Mouse (Mus musculus) hindbrain, embryonic 13.5 days (tissue): ENCODE results near the gene She. TPM values are rescaled to one million over a fixed set of nuclear protein-coding genes. Genes with fewer than 3 reads are reported as not detected.
"Not testable (repeated sequence)": the region's sequence is repeated elsewhere in the genome, so short reads cannot be mapped to it uniquely, and the experiment has no call there.

ENCODE experiments used
- ATAC-seq: fragments of 200-750 bp; cut with Nextera tagmentation; 2 replicates; pipeline ENCODE4 v1.8.0; 2017; ENCODE audit warnings: moderate TSS enrichment; ENCODE audit not compliant: low FRiP score
- H3K27ac ChIP-seq: fragments of 300-500 bp; sonication (generic); 2 replicates; pipeline ENCODE4 v1.5.1; 2015; ENCODE audit warnings: inconsistent platforms, mild to moderate bottlenecking, moderate library complexity
- H3K27me3 ChIP-seq: fragments of 300-500 bp; sonication (generic); 2 replicates; pipeline ENCODE4 v1.6.1; 2015; ENCODE audit warnings: mild to moderate bottlenecking, inconsistent platforms
- H3K36me3 ChIP-seq: fragments of 300-500 bp; sonication (generic); 2 replicates; pipeline ENCODE4 v1.6.1; 2015; ENCODE audit warnings: mild to moderate bottlenecking, inconsistent platforms
- H3K4me1 ChIP-seq: fragments of 300-500 bp; sonication (generic); replicated peaks from 2 replicates; pipeline ENCODE4 v1.6.1; 2015; ENCODE audit warnings: inconsistent platforms
- H3K4me2 ChIP-seq: fragments of 300-500 bp; sonication (generic); 2 replicates; pipeline ENCODE4 v1.6.1; 2015; ENCODE audit warnings: inconsistent platforms, mild to moderate bottlenecking, moderate library complexity
- H3K4me3 ChIP-seq: fragments of 300-500 bp; sonication (generic); 2 replicates; pipeline ENCODE4 v1.5.1; 2015; ENCODE audit warnings: mild to moderate bottlenecking, inconsistent platforms
- H3K9ac ChIP-seq: fragments of 300-500 bp; sonication (generic); 2 replicates; pipeline ENCODE4 v1.6.1; 2015; ENCODE audit warnings: mild to moderate bottlenecking, inconsistent platforms
- H3K9me3 ChIP-seq: fragments of 300-500 bp; sonication (generic); 2 replicates; pipeline ENCODE4 v1.6.1; 2016; ENCODE audit warnings: inconsistent platforms
- WGBS: fragments of 180-500 bp; shearing (Covaris S2); methylation state at CpG from one replicate; pipeline ENCODE4 v1.1.7; 2015; 5-methylcytosine and 5-hydroxymethylcytosine counted together
- polyA plus RNA-seq: library from polyadenylated mRNA; unstranded; fragments of >200 nt; fragmentation: Nextera tagmentation; extraction: Ambion mirVana; gene quantifications from 2 replicates; pipeline ENCODE4 v1.2.1, GENCODE M21; 2015

Gene She
- polyA plus RNA-seq, 1 experiment from 2014 or later: 2.1 TPM

GRCm38 (mm10) chr3:89853752-89854151 lies 22.6 kb downstream of the She start:
- Histone ChIP-seq H3K9ac (no peak overlapping the region), H3K27ac (no peak overlapping the region), H3K36me3 (no peaks in the 10 kb centered on the region), H3K27me3 (no peaks in the 10 kb centered on the region), H3K4me2 (no peak overlapping the region), H3K4me3 (no peak overlapping the region), H3K9me3 (no peaks in the 10 kb centered on the region), H3K4me1 (no peaks in the 10 kb centered on the region)
- 68% methylated on average over 5 of the region's 5 CpGs for WGBS
- no peak for ATAC-seq

- no peak overlapping the region for H3K4me2 ChIP-seq
- H3K4me1 ChIP-seq: peaks cover 10% of the 10 kb centered on the region
- 83% methylated on average over 3 of the region's 3 CpGs for WGBS
Measured at GRCm38 (mm10) chr3:89857353-89857752, 26.2 kb downstream of the She start.

GRCm38 (mm10) chr3:89858123-89858522 lies 27.0 kb downstream of the She start:
- 18% methylated on average over 4 of the region's 4 CpGs for WGBS

More at GRCm38 (mm10) chr3:89857353-89857752, 26.2 kb downstream of the She start:
- Histone ChIP-seq H3K27me3 (no peaks in the 10 kb centered on the region), H3K36me3 (no peaks in the 10 kb centered on the region), H3K27ac (no peak overlapping the region), H3K9ac (no peak overlapping the region), H3K4me3 (no peak overlapping the region), H3K9me3 (no peaks in the 10 kb centered on the region)
- no peak for ATAC-seq

GRCm38 (mm10) chr3:89858888-89859287 lies 27.7 kb downstream of the She start:
- H3K36me3 ChIP-seq: no peaks in the 10 kb centered on the region
- no peak overlapping the region for H3K9ac ChIP-seq
- no peaks in the 10 kb centered on the region for H3K9me3 ChIP-seq
- H3K4me2 ChIP-seq: no peak overlapping the region
- H3K27me3 ChIP-seq: no peaks in the 10 kb centered on the region
- no peak overlapping the region for H3K27ac ChIP-seq
- 61% methylated on average over 8 of the region's 8 CpGs for WGBS
- H3K4me3 ChIP-seq: no peak overlapping the region
- ATAC-seq: peak; percentile 63; the same call in 1 of the 2 replicates
- peaks cover 10% of the 10 kb centered on the region for H3K4me1 ChIP-seq

More at GRCm38 (mm10) chr3:89858123-89858522, 27.0 kb downstream of the She start:
- Histone ChIP-seq H3K4me3 (no peak overlapping the region), H3K9me3 (no peaks in the 10 kb centered on the region), H3K27ac (no peak overlapping the region), H3K36me3 (no peaks in the 10 kb centered on the region), H3K4me1 (peaks cover 10% of the 10 kb centered on the region), H3K9ac (no peak overlapping the region), H3K27me3 (no peaks in the 10 kb centered on the region), H3K4me2 (no peak overlapping the region)
- ATAC-seq: peak; percentile 52; the same call in 1 of the 2 replicates

- no peak for ATAC-seq
- H3K27me3 ChIP-seq: no peaks in the 10 kb centered on the region
- no peak overlapping the region for H3K27ac ChIP-seq
- H3K4me1 ChIP-seq: peaks cover 12% of the 10 kb centered on the region
- H3K4me2 ChIP-seq: no peak overlapping the region
- 81% methylated on average over 3 of the region's 3 CpGs for whole genome bisulfite sequencing
- no peak overlapping the region for H3K9ac ChIP-seq
- H3K9me3 ChIP-seq: no peaks in the 10 kb centered on the region
- no peaks in the 10 kb centered on the region for H3K36me3 ChIP-seq
- H3K4me3 ChIP-seq: no peak overlapping the region
Measured at GRCm38 (mm10) chr3:89859936-89860335, 28.8 kb downstream of the She start.

GRCm38 (mm10) chr3:89860343-89860742 lies 29.2 kb downstream of the She start:
- 83% methylated on average over 3 of the region's 3 CpGs for whole genome bisulfite sequencing
- no peak overlapping the region for H3K4me2 ChIP-seq
- no peaks in the 10 kb centered on the region for H3K9me3 ChIP-seq
- H3K4me3 ChIP-seq: no peak overlapping the region
- 0 out of 2 replicates have a peak overlapping the region, but pooled peaks have one; percentile 40 for H3K27ac ChIP-seq
- no peaks in the 10 kb centered on the region for H3K36me3 ChIP-seq
- no peak for ATAC-seq
- H3K4me1 ChIP-seq: peaks cover 16% of the 10 kb centered on the region
- 0 out of 2 replicates have a peak overlapping the region, but pooled peaks have one; percentile 30 for H3K9ac ChIP-seq
- no peaks in the 10 kb centered on the region for H3K27me3 ChIP-seq

GRCm38 (mm10) chr3:89861070-89861469 lies 29.9 kb downstream of the She start:
- Histone ChIP-seq H3K9me3 (no peaks in the 10 kb centered on the region), H3K4me2 (no peak overlapping the region), H3K9ac (peak overlapping the region; percentile 30; the same call in 1 of the 2 replicates), H3K4me3 (no peak overlapping the region), H3K27ac (peak overlapping the region; percentile 40; the same call in 1 of the 2 replicates), H3K27me3 (no peaks in the 10 kb centered on the region), H3K4me1 (peaks cover 21% of the 10 kb centered on the region), H3K36me3 (no peaks in the 10 kb centered on the region)
- 16% methylated on average over 4 of the region's 4 CpGs for WGBS
- ATAC-seq: peak; percentile 52; the same call in 1 of the 2 replicates

GRCm38 (mm10) chr3:89862182-89862761 lies 31.1 kb downstream of the She start:
- H3K9me3 ChIP-seq: no peaks in the 10 kb centered on the region
- H3K36me3 ChIP-seq: no peaks in the 10 kb centered on the region
- no peaks in the 10 kb centered on the region for H3K27me3 ChIP-seq
- H3K4me1 ChIP-seq: peaks cover 23% of the 10 kb centered on the region
- H3K9ac ChIP-seq: no peak overlapping the region
- H3K4me2 ChIP-seq: no peak overlapping the region
- H3K27ac ChIP-seq: no peak overlapping the region
- H3K4me3 ChIP-seq: no peak overlapping the region
- 84% methylated on average over 8 of the region's 8 CpGs for WGBS
- ATAC-seq: no peak

GRCm38 (mm10) chr3:89863276-89863675 lies 32.1 kb downstream of the She start:
- not testable (repeated sequence) for H3K36me3 ChIP-seq, H3K9ac ChIP-seq, H3K27me3 ChIP-seq, H3K4me3 ChIP-seq, ATAC-seq, H3K9me3 ChIP-seq, H3K27ac ChIP-seq, H3K4me2 ChIP-seq
- peaks cover 30% of the 10 kb centered on the region for H3K4me1 ChIP-seq
- WGBS: 88% methylated on average over 3 of the region's 3 CpGs

GRCm38 (mm10) chr3:89863716-89864509 lies 32.7 kb downstream of the She start:
- 87% methylated on average over 9 of the region's 9 CpGs for WGBS

GRCm38 (mm10) chr3:89865020-89865419 lies 33.9 kb downstream of the She start:
- Histone ChIP-seq H3K4me2 (no peak overlapping the region), H3K9ac (no peak overlapping the region), H3K27ac (no peak overlapping the region), H3K36me3 (no peaks in the 10 kb centered on the region), H3K4me1 (peaks cover 37% of the 10 kb centered on the region), H3K9me3 (no peaks in the 10 kb centered on the region), H3K4me3 (no peak overlapping the region), H3K27me3 (no peaks in the 10 kb centered on the region)
- ATAC-seq: no peak
- 55% methylated on average over 6 of the region's 6 CpGs for WGBS

More at GRCm38 (mm10) chr3:89863716-89864509, 32.7 kb downstream of the She start:
- no peak for ATAC-seq
- Histone ChIP-seq H3K27me3 (no peaks in the 10 kb centered on the region), H3K4me2 (no peak overlapping the region), H3K4me1 (peaks cover 37% of the 10 kb centered on the region), H3K4me3 (no peak overlapping the region), H3K27ac (no peak overlapping the region), H3K36me3 (no peaks in the 10 kb centered on the region), H3K9ac (no peak overlapping the region), H3K9me3 (no peaks in the 10 kb centered on the region)

- H3K27ac ChIP-seq: no peak overlapping the region
- H3K4me1 ChIP-seq: peaks cover 39% of the 10 kb centered on the region
- no peak overlapping the region for H3K4me2 ChIP-seq
- ATAC-seq: no peak
- H3K27me3 ChIP-seq: no peaks in the 10 kb centered on the region
- H3K9ac ChIP-seq: no peak overlapping the region
- no peaks in the 10 kb centered on the region for H3K36me3 ChIP-seq
- no peaks in the 10 kb centered on the region for H3K9me3 ChIP-seq
- no peak overlapping the region for H3K4me3 ChIP-seq
- WGBS: 86% methylated on average over 4 of the region's 4 CpGs
Measured at GRCm38 (mm10) chr3:89865764-89866163, 34.6 kb downstream of the She start.
